Comparison of ENCODE assay signal across 25 mouse cellular contexts in the genomic region with DNA sequence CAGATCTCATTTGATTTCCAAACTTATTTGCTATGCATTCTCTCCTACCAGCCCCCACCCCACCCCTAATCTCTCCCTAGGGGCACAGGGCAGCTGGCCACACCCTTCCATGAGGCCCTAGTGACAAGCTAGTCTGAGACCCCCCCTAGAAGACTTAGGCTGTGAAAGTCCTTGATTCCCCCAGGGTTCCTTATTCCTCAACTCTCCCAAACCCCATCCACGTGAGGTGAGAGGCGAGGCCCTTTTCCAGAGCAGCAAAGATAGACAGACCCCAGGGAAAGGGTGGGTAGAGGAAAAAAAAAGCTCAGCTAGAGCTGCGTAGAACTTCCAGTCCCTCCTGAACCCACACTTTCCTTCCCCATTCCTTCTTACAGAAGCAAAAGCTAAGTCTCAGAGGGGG. TPM values are rescaled to one million over a fixed set of nuclear protein-coding genes. Genes with fewer than 3 reads are reported as not detected.
DNase-seq lines count a peak whose midpoint lies in the region; ATAC-seq and TF ChIP-seq lines count a peak whose summit lies in the region.
"Had no signal": no experiment of that assay in that cellular context is flagged by ENCODE, and none has a peak within 500 bp of the region (broad histone marks: within the 10 kb centered on the region; RNA-seq: fewer than 3 reads in every experiment).

No protein-coding gene starts in this region.

- TF ChIP-seq EP300 in heart, adult 2 months (IDR thresholded peaks at IDR 0.05; ENCODE audit: insufficient read depth, low read depth, low read length) = no peak

- no peaks in the 10 kb centered on the region for H3K79me2 ChIP-seq in heart, adult 2 months (replicated peaks; ENCODE audit: control insufficient read depth, insufficient read depth, low read length)

- peak overlapping the region; percentile 86; the same call in 1 of the 2 replicates for H3K27ac ChIP-seq in heart, adult 2 months
- H3K27ac ChIP-seq in heart, embryonic 11.5 days (ENCODE audit: low read depth, low read length) = no peak overlapping the region; the same call in 1 of the 2 replicates
- H3K27ac ChIP-seq in heart, embryonic 16.5 days (ENCODE audit: low read length) = peak overlapping the region; percentile 93
- peak overlapping the region; percentile 97 for H3K27ac ChIP-seq in lung, embryonic 16.5 days (ENCODE audit: low read length)
- H3K27ac ChIP-seq: forebrain, embryonic 12.5 days; hindbrain, embryonic 14.5 days; limb, embryonic 13.5 days had no signal

- DNase-seq in heart, adult 2 months = no peak
- DNase-seq in heart, postnatal 25 days (ENCODE audit: low spot score) = no peak
- DNase-seq in lung, postnatal 4 days = no peak
- DNase-seq: adrenal gland, postnatal 14 days; forebrain, postnatal 0 days; gastrocnemius, postnatal 10 days; spleen, adult 18-20 months; thymus, adult 2 months; thymus, postnatal 36 days had no signal

- H3K36me3 ChIP-seq in heart, adult 2 months (ENCODE audit: control insufficient read depth, insufficient read depth, low read length) = no peaks in the 10 kb centered on the region
- H3K36me3 ChIP-seq in heart, embryonic 11.5 days (ENCODE audit: control insufficient read depth, insufficient read depth, low read length) = no peaks in the 10 kb centered on the region
- H3K36me3 ChIP-seq in heart, embryonic 16.5 days (ENCODE audit: control insufficient read depth, insufficient read depth) = no peaks in the 10 kb centered on the region
- H3K36me3 ChIP-seq in lung, embryonic 16.5 days (ENCODE audit: control insufficient read depth, insufficient read depth, low read length) = no peaks in the 10 kb centered on the region
- H3K36me3 ChIP-seq: embryonic facial prominence, embryonic 10.5 days; embryonic facial prominence, embryonic 15.5 days; forebrain, embryonic 12.5 days; limb, embryonic 13.5 days had no signal

- TF ChIP-seq CTCF in heart, adult 2 months (IDR thresholded peaks at IDR 0.05) = no peak

- H3K27me3 ChIP-seq in heart, adult 2 months (ENCODE audit: control insufficient read depth, insufficient read depth, low read length) = no peaks in the 10 kb centered on the region
- peaks cover 31% of the 10 kb centered on the region for H3K27me3 ChIP-seq in heart, embryonic 11.5 days (ENCODE audit: control insufficient read depth, insufficient read depth, low read length)
- H3K27me3 ChIP-seq in heart, embryonic 16.5 days (ENCODE audit: control insufficient read depth, insufficient read depth, low read length) = peaks cover 14% of the 10 kb centered on the region
- peaks cover 15% of the 10 kb centered on the region for H3K27me3 ChIP-seq in lung, embryonic 16.5 days (ENCODE audit: control insufficient read depth, insufficient read depth, low read depth, low read length)

- no peak overlapping the region for H3K9ac ChIP-seq in heart, adult 2 months (ENCODE audit: low read depth, low read length)
- no peak overlapping the region for H3K9ac ChIP-seq in heart, embryonic 11.5 days (ENCODE audit: low read depth, low read length)
- H3K9ac ChIP-seq in heart, embryonic 16.5 days (ENCODE audit: low read length) = no peak overlapping the region
- no peak overlapping the region for H3K9ac ChIP-seq in lung, embryonic 16.5 days (ENCODE audit: low read length)
- H3K9ac ChIP-seq: embryonic facial prominence, embryonic 15.5 days; forebrain, embryonic 12.5 days; hindbrain, embryonic 14.5 days; limb, embryonic 13.5 days had no signal

- intact Hi-C loops in heart, adult 2 months (cut with DNase I) = no loop called here
- intact Hi-C loops in heart, postnatal 25 days (cut with DNase I) = no loop called here

- H3K4me2 ChIP-seq in heart, embryonic 11.5 days = no peak overlapping the region
- H3K4me2 ChIP-seq in heart, embryonic 16.5 days (ENCODE audit: low read depth, low read length) = no peak overlapping the region
- H3K4me2 ChIP-seq in lung, embryonic 16.5 days (ENCODE audit: low read depth, low read length) = no peak overlapping the region
- H3K4me2 ChIP-seq: forebrain, embryonic 12.5 days; hindbrain, embryonic 14.5 days; limb, embryonic 13.5 days; liver, embryonic 11.5 days; midbrain, embryonic 11.5 days had no signal

- no peak for ATAC-seq in heart, embryonic 11.5 days (replicated peaks; ENCODE audit: insufficient number of reproducible peaks, low FRiP score, low TSS enrichment)
- no peak for ATAC-seq in heart, embryonic 16.5 days (replicated peaks; ENCODE audit: extremely low read depth, insufficient read depth, low FRiP score)
- ATAC-seq in lung, embryonic 16.5 days (ENCODE audit: low read depth) = no peak
- ATAC-seq: CD4-positive, CD25-positive, alpha-beta regulatory T cell, adult 4 months; forebrain, postnatal 0 days; intestine, postnatal 0 days; midbrain, embryonic 16.5 days had no signal

- peaks cover 29% of the 10 kb centered on the region for H3K4me1 ChIP-seq in heart, adult 2 months (ENCODE audit: control insufficient read depth, insufficient read depth, low read length)
- H3K4me1 ChIP-seq in heart, embryonic 11.5 days (ENCODE audit: control insufficient read depth, insufficient read depth, low read length) = peaks cover 28% of the 10 kb centered on the region
- peaks cover 41% of the 10 kb centered on the region for H3K4me1 ChIP-seq in heart, embryonic 16.5 days (ENCODE audit: control insufficient read depth, insufficient read depth, low read length)
- H3K4me1 ChIP-seq in lung, embryonic 16.5 days (replicated peaks; ENCODE audit: control insufficient read depth, insufficient read depth, low read length) = peaks cover 36% of the 10 kb centered on the region

- no peak for TF ChIP-seq POLR2A in heart, adult 2 months (IDR thresholded peaks at IDR 0.05; ENCODE audit: insufficient read depth, low read depth, low read length)

- no peak overlapping the region for H3K4me3 ChIP-seq in heart, adult 2 months
- no peak overlapping the region for H3K4me3 ChIP-seq in heart, embryonic 11.5 days (ENCODE audit: low read depth, low read length)
- no peak overlapping the region for H3K4me3 ChIP-seq in heart, embryonic 16.5 days (ENCODE audit: low read length)
- H3K4me3 ChIP-seq in lung, embryonic 16.5 days (ENCODE audit: low read length) = no peak overlapping the region
- H3K4me3 ChIP-seq: embryonic facial prominence, embryonic 10.5 days; embryonic facial prominence, embryonic 15.5 days; forebrain, embryonic 12.5 days; limb, embryonic 13.5 days had no signal

- no peaks in the 10 kb centered on the region for H3K9me3 ChIP-seq in heart, embryonic 11.5 days (replicated peaks; ENCODE audit: control insufficient read depth, low read length)
- no peaks in the 10 kb centered on the region for H3K9me3 ChIP-seq in heart, embryonic 16.5 days (replicated peaks; ENCODE audit: control insufficient read depth, low read length)
- H3K9me3 ChIP-seq in lung, embryonic 16.5 days (ENCODE audit: control insufficient read depth, low read length) = no peaks in the 10 kb centered on the region
- H3K9me3 ChIP-seq: embryonic facial prominence, embryonic 10.5 days; embryonic facial prominence, embryonic 15.5 days; forebrain, embryonic 12.5 days; limb, embryonic 13.5 days had no signal

- WGBS in heart, adult 2 months = 88% methylated on average over 3 of the region's 3 CpGs
- WGBS in heart, embryonic 11.5 days (ENCODE audit: insufficient replicate concordance) = 74% methylated on average over 3 of the region's 3 CpGs
- 82% methylated on average over 3 of the region's 3 CpGs for WGBS in heart, embryonic 16.5 days
- WGBS in lung, embryonic 16.5 days = 72% methylated on average over 3 of the region's 3 CpGs

RNA-seq across cellular contexts. Expression of a gene that starts 4.7 kb away (rescaled TPM):
- 1 to 10 TPM; 1.2 to 2.0 TPM for total RNA-seq in heart, adult 2 months (2021)
- 5.1 TPM in 2 replicates for polyA plus RNA-seq in heart, adult 2 months (2012; rRNA removed)
- polyA plus RNA-seq in heart, embryonic 11.5 days (2014; fragmentation: Nextera tagmentation; extraction: Ambion mirVana) = 0.07 and 0.14 TPM in 2 replicates
- polyA plus RNA-seq in heart, embryonic 16.5 days (2015; fragmentation: Nextera tagmentation; extraction: Ambion mirVana) = 0.18 and 0.45 TPM in 2 replicates
- 1 to 10 TPM; 1.6 to 1.8 TPM for total RNA-seq in heart, postnatal 25 days (2021)
- 2.3 and 2.9 TPM in 2 replicates for polyA plus RNA-seq in lung, embryonic 16.5 days (2015; fragmentation: Nextera tagmentation; extraction: Ambion mirVana)
- total RNA-seq: granulocyte monocyte progenitor cell, adult 5-6 weeks; hematopoietic stem cell, adult 5-6 weeks; neutrophil, adult 5-6 weeks had no signal
